Mouse (Mus musculus) forebrain, embryonic 11.5 days (tissue): ENCODE data around the gene Gm10718. TPM values are rescaled to one million over a fixed set of nuclear protein-coding genes. Genes with fewer than 3 reads are reported as not detected.
"Not testable (repeated sequence)": the region's sequence is repeated elsewhere in the genome, so short reads cannot be mapped to it uniquely, and the experiment has no call there.

Experiments used
- ATAC-seq: fragments of 200-750 bp; cut with Nextera tagmentation; replicated peaks from 2 replicates; pipeline ENCODE4 v1.8.0; 2017; ENCODE audit warnings: moderate TSS enrichment; ENCODE audit not compliant: low FRiP score
- DNase-seq: peaks from one replicate; pipeline ENCODE4 v3.0.0-alpha.2; 2017; ENCODE audit warnings: low spot score
- H3K27ac ChIP-seq: fragments of 300-500 bp; sonication (generic); 2 replicates; pipeline ENCODE4 v1.5.1; 2014; ENCODE audit warnings: low read depth, low read length
- H3K27me3 ChIP-seq: fragments of 300-500 bp; sonication (generic); 2 replicates; pipeline ENCODE4 v1.6.1; 2014; ENCODE audit warnings: mild to moderate bottlenecking, low read length, mixed read lengths; ENCODE audit not compliant: control insufficient read depth, insufficient read depth
- H3K36me3 ChIP-seq: fragments of 300-500 bp; sonication (generic); 2 replicates; pipeline ENCODE4 v1.6.1; 2014; ENCODE audit warnings: mild to moderate bottlenecking, low read length, moderate library complexity, mixed read lengths; ENCODE audit not compliant: control insufficient read depth, insufficient read depth
- H3K4me1 ChIP-seq: fragments of 300-500 bp; sonication (generic); replicated peaks from 2 replicates; pipeline ENCODE4 v1.6.1; 2014; ENCODE audit warnings: low read length, mixed read lengths; ENCODE audit not compliant: control insufficient read depth, insufficient read depth
- H3K4me2 ChIP-seq: fragments of 300-500 bp; sonication (generic); 2 replicates; pipeline ENCODE4 v1.6.1; 2014; ENCODE audit warnings: low read depth, mild to moderate bottlenecking, low read length, moderate library complexity, mixed read lengths; ENCODE audit not compliant: severe bottlenecking
- H3K4me3 ChIP-seq: fragments of 300-500 bp; sonication (generic); 2 replicates; pipeline ENCODE4 v1.5.1; 2014; ENCODE audit warnings: low read depth, low read length
- H3K9ac ChIP-seq: fragments of 300-500 bp; sonication (generic); 2 replicates; pipeline ENCODE4 v1.6.1; 2014; ENCODE audit warnings: low read length
- H3K9me3 ChIP-seq: fragments of 300-500 bp; sonication (generic); 2 replicates; pipeline ENCODE4 v1.6.1; 2016; ENCODE audit warnings: low read length, mixed read lengths; ENCODE audit not compliant: control insufficient read depth
- WGBS: fragments of 180-500 bp; shearing (Covaris S2); extraction: QIAGEN DNeasy Blood & Tissue Kit; methylation state at CpG from one replicate; pipeline ENCODE4 v1.1.7; 2014; 5-methylcytosine and 5-hydroxymethylcytosine counted together
- microRNA-seq: library from miRNA; unstranded; fragments of <30 nt; microRNA quantifications from one replicate; pipeline ENCODE4, GENCODE M21; 2016; ENCODE audit not compliant: insufficient number of aligned reads
- polyA plus RNA-seq: library from polyadenylated mRNA; unstranded; fragments of >200 nt; fragmentation: Nextera tagmentation; extraction: Ambion mirVana; gene quantifications from 2 replicates; pipeline ENCODE4 v1.2.1, GENCODE M21; 2014

Gm10718 gene
- polyA plus RNA-seq, 1 experiment from 2014 or later, result 0.77 TPM

GRCm38 (mm10) chr9:3030677-3031318, 7.5 kb downstream of the Gm10718 start:
- ATAC-seq, result 0 out of 2 replicates have a peak, but pooled peaks have one; percentile 47

DNA sequence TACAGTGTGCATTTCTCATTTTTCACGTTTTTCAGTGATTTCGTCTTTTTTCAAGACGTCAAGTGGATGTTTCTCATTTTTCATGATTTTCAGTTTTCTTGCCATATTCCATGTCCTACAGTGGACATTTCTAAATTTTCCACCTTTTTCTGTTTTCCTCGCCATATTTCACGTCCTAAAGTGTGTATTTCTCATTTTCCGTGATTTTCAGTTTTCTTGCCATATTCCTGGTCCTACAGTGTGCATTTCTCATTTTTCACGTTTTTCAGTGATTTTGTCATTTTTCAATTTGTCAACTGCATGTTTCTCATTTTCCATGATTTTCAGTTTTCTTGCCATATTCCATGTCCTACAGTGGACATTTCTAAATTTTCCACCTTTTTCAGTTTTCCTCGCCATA, 11.0 kb downstream of the Gm10718 start, which contains the start of gene Gm17535:
TSS of gene Gm17535 (plus strand) at position 301 of the 400 bp plus-strand sequence.
- not testable (repeated sequence) for H3K4me2 ChIP-seq, H3K36me3 ChIP-seq, H3K9ac ChIP-seq, DNase-seq, H3K27ac ChIP-seq, H3K4me1 ChIP-seq, ATAC-seq, H3K4me3 ChIP-seq, H3K9me3 ChIP-seq, H3K27me3 ChIP-seq
- no CpG with 5 or more reads among the region's 8 CpGs for WGBS

More at GRCm38 (mm10) chr9:3030677-3031318, 7.5 kb downstream of the Gm10718 start:
- not testable (repeated sequence) for H3K4me2 ChIP-seq, H3K4me3 ChIP-seq, H3K9me3 ChIP-seq, H3K27ac ChIP-seq, H3K9ac ChIP-seq, H3K27me3 ChIP-seq, H3K36me3 ChIP-seq, H3K4me1 ChIP-seq
- DNase-seq, result peak; percentile 77
- 65% methylated on average over 2 of the region's 10 CpGs for WGBS

DNA sequence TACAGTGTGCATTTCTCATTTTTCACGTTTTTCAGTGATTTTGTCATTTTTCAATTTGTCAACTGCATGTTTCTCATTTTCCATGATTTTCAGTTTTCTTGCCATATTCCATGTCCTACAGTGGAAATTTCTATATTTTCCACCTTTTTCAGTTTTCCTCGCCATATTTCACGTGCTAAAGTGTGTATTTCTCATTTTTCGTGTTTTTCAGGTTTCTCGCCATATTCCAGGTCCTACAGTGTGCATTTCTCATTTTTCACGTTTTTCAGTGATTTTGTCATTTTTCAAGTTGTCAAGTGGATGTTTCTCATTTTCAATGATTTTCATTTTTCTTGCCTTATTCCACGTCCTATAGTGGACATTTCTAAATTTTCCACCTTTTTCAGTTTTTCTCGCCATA, 13.2 kb downstream of the Gm10718 start, which contains the start of gene Gm10715:
TSS of gene Gm10715 (plus strand) at position 301 of the 400 bp plus-strand sequence.
- not testable (repeated sequence) for H3K36me3 ChIP-seq, H3K4me1 ChIP-seq, DNase-seq, H3K27ac ChIP-seq, H3K9me3 ChIP-seq, H3K4me3 ChIP-seq, H3K9ac ChIP-seq, H3K27me3 ChIP-seq, H3K4me2 ChIP-seq, ATAC-seq
- 69% methylated on average over 6 of the region's 8 CpGs for WGBS

GRCm38 (mm10) chr9:3038161-3038560, 14.8 kb downstream of the Gm10718 start:
- H3K9me3 ChIP-seq, H3K27ac ChIP-seq, H3K4me2 ChIP-seq, H3K4me3 ChIP-seq, H3K4me1 ChIP-seq, H3K36me3 ChIP-seq, H3K9ac ChIP-seq, H3K27me3 ChIP-seq, ATAC-seq, DNase-seq: not testable (repeated sequence)
- 59% methylated on average over 4 of the region's 4 CpGs for WGBS

Small RNAs within 50 kb of the gene (microRNA-seq; reads per million reads assigned to microRNA genes)
- not detected for gene Mir101c

Other genes with a start within 250 kb of the Gm10718 start
- gene Gm10722, start 22.6 kb upstream of the Gm10718 start, polyA plus RNA-seq, result not detected in 2 replicates
- gene Gm11168, start 20.2 kb upstream of the Gm10718 start, polyA plus RNA-seq, result not detected in 2 replicates
- gene Gm10721, start 10.4 kb upstream of the Gm10718 start, polyA plus RNA-seq, result not detected in 2 replicates
- not detected in 2 replicates for gene Gm10720, start 7.9 kb upstream of the Gm10718 start, polyA plus RNA-seq
- not detected in 2 replicates for gene Gm10719, start 6.1 kb upstream of the Gm10718 start, polyA plus RNA-seq
- gene Gm10717, start 1.9 kb downstream of the Gm10718 start, polyA plus RNA-seq, result not detected in 2 replicates
- not detected in 2 replicates for gene Gm17535, start 11.1 kb downstream of the Gm10718 start, polyA plus RNA-seq
- gene Gm10715, start 13.3 kb downstream of the Gm10718 start, polyA plus RNA-seq, result not detected in 2 replicates